Mouse (Mus musculus): ENCODE measurements around the gene Psmb7.

- TF ChIP-seq CTCF (IDR thresholded peaks at IDR 0.05; ENCODE audit: control insufficient read depth, insufficient read depth, insufficient replicate concordance, low read depth, low read length) (no peak), POLR2A (IDR thresholded peaks at IDR 0.05; ENCODE audit: control insufficient read depth, low read depth, low read length) (no peak)
These were observed 22.3 kb downstream of the Psmb7 start for GRCm38 (mm10) chr2:38621610-38622021.
